Mouse (Mus musculus) skeletal muscle tissue, adult 2 months (tissue): Measurements from ENCODE around the gene Abhd12b.

Experiments
- DNase-seq: peaks from one replicate; pipeline ENCODE4 v3.0.0-alpha.2; 2012; ENCODE audit warnings: low read depth, low spot score

Abhd12b gene

DNA sequence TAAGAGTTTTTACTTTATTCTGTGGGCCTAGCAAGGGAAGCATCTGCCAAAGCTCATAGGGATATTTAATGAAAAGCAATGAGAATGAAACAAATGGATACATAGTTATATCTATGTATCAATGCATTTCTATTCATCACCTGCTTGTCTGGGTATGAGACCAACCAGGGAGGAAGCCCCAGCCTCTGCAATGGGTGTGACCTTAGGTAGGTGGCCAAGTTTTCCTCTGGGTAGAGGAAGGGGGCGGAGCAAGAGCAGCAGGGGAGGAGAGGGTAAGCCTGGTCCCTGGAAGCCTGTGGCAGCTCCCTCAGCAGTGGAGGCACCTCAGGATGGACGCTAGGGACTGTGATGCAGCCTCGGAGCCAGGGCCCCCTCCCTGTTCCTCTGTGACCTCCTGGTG, at the start of gene Abhd12b:
TSS of gene Abhd12b (plus strand) at position 301 of the 400 bp plus-strand sequence.
- no peak for DNase-seq

DNA sequence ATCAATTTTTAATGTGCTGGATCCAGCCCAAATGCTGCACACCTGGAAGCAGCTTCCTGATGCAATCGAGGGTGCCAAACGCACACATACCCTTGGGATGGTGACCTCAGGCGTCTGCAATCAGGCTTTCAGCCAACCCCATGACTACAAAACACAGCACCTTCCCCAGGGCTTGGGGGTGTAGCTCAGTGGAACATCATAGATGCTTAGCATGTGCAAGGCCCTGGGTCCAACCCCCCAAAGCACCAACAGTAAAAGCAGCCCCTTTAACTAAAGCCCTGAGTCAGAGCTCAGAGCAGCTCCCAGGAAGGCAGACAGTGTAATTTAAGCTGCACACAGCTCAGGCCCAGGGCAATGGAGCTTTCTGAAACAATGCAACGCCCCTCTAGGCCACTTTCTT, 49.7 kb upstream of the Abhd12b start:
- DNase-seq, result no peak

DNA sequence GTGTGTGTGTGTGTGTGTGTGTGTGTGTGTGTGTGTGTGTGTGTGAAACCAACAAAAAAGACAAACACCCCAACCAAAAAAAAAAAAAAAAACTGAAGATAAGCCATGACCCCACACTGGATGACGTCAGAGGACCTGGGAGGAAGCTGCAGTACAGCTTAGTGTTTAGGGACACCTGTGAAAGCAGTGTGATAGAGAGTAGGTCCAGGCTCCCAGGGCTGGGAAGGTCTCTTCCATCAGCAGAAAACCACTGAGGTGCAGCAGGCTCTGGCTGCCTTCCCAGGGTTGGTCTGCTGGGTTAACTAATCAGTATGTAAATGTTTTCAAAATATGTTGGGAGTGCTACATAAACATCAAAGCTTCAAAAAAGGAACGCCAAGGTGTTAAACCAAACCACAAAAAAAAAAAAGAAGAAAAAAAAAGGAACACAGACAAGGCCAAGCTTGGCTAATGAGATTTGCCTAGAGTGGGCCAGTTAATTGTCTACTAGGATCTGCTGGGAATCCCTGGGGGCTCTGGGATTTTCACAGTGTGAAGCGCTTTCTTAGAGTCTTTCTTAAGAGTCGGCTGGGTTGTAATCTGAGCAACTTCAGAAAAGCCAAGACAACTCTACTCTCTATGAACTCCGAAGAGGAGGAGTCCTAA, 49.0 kb upstream of the Abhd12b start:
- no peak for DNase-seq

DNA sequence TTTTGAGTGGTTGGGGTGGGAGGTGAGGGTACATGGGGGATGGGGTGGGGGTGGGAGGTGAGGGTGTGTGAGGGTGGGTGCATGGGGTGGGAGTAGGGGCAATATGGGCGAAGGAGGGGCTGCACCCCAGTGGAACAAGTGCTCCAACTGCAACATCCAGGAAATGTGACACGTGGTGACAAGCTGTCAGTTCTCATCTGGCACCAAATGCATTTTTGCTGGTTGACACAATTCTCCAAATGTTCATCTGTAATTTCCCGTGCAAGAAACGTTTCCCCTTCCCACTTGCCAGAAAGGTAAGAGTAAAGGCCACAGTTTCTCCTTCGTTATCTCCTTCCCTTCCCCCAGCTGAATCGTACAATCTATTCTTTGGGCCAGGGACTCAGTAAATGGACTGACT, 48.1 kb upstream of the Abhd12b start:
- no peak for DNase-seq

DNA sequence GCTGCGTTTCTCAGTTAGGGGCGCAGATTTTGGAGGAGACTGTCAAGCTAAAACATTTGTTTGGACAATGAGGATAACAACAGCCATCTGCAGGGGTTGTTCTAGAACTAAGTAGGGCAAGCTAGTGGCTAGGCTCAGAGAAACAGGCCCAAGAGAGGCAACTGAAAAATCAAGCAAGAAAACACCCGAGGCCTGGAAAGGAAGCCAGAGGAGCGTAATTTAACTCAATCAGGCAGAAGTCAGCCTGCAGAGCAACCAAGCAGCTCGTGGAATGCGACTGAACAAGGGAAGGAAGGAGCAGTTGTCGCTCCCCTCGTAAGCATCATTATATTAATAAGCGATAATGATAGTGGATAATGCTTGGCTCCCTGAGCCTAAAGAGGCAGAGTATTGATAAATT, 47.4 kb upstream of the Abhd12b start:
- no peak for DNase-seq

DNA sequence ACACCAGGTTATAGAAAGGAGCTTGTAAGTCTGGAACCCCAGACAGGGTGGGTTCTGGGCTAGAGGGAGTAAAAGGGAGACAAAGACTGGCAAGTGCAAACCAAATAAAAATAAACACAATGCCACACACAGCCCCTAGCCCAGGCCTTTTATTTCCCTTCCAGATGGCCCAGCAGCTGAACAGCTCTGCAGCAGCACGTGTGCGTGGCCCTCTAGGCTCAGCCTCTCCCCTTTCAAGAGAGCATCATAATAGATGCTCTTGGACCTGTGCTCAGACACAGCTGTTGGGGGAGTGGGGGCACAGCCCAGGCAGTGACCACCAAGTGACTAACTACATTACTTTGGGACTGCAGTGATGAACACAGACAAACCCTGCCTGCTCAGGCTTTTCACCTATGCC, 45.8 kb upstream of the Abhd12b start:
- no peak for DNase-seq

DNA sequence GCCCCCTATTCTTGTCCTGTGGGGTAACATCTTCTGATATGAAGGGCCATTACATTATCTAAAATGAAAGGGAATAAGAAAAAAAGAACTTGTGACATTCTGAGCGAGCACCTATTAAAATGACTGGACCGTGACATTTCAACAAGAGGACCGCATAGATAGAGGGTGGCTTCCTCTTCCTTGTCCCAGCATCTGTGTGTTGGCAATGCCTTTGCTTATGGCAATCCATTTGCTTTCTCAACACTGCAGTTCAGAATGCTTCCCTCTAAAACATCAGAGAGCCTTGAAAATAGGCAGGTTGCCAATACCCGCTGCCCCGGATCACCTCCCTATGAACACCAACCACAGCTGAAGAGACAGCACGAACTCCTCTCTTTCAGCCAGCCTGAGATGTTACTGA, 44.0 kb upstream of the Abhd12b start:
- no peak for DNase-seq

DNA sequence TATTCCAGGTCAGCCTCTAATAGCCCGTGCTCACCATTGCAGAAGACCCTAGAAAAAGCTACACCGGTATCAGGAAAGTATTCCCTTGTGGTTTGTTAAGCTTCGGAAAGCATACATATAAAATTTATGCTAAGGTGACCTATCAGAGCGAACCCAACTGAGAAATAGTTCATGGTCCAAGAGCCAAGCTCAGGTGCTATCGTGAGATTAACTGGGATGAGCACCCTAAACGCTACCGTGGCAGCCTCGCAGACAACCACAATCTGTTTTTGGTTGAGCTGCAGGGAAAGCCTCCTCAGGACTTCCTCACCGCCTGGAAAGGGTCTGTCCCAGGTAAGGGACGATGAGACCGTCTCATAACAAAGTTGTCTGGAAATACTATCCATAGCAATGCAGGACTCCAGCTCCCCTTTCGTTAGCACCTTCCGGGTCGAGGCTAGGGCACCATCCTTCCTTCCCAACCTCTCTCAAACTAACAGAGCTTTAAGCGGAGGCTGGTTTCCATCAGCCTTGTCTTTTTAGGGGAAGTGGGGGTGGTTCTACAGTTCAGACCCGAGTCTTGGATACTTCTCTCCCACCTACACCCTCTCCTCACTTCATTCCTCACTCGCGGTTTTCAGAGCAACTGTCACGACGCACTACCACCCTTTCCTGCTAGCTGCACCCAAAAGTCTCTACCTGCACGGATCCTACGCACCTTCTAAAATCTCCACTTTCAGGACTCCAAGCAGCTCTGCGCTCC, 43.4 kb upstream of the Abhd12b start:
- no peak for DNase-seq

DNA sequence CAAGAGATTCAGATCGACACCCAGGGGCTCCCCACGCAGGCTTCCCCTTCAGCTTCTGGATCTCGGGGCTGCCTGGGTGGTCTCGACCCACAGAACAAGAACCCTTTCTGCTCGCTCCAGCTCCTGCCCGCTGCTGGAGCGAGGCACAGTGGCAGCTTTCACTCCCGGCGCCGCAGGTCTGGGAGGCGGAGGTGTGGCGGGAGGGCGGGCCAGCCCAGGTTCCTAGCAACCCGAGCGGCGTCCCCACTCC, 42.9 kb upstream of the Abhd12b start:
- no peak for DNase-seq

DNA sequence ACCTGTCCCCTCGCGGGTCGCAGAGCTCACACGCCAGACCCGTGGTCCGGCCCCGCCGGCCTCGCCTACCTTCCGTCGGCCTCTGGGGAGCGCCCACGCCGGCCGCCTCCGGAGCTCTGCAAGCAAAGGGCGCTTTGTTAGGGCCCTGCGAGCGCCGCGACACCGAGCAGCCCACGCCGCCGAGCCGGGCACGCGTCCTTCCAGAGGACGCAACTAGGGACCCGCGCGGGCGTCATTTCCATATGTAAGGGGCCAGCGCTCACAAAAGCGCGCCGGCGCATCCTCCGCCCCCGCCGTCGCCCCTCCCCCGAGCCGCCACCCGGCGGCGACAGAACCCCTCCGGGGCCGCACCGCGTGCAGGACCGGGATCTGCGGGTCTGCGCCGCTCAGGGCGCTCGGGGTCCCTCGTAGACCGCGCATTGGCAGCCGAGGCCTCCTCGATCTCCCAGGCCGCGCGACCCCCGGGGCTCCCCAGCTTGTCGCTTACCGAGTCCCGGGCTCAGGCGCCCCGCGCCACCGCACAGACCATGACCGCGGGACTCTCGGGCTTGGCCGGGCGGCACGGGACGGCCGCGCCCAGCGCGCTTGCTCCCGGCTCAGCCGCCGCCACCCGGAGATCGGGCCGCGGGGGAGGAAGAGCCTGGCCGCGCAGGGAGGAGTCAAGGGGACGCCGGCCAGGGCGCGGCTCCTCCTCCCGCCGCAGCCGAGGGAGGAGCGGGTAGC, 42.4 kb upstream of the Abhd12b start:
- peak; percentile 48 for DNase-seq

DNA sequence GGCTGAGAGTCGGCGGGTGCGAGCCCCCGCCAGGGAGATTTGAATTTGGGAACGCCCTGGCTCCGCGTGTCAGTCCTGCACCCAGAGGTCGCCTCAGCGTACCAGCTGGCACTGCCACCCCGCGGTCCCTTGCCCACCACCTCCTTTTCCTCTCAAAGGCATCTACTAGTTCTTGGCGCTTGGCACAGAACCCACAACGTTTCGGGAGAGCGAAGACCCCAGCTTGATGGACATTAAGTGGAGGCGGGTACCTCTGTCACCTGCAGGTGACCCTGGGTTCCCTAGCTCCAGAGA, 41.9 kb upstream of the Abhd12b start:
- no peak for DNase-seq

DNA sequence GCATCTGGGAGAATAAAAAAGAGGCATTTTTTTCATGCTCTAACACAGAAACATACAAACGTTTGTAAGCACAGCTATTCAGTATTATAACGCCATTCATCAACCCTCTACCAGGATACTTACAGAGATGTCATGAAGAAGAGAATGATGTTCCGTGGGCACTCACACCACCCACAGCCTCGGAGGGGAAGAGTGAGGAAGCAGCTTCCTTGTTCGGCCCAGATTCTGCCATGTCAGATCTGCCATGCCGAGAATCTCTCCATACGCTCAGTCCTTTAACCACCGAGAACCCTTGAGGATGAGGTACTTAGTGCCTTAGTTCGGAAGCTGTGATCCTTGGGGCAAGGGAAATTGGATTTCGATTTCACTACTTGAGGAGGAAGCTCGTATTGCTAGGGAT, 40.6 kb upstream of the Abhd12b start, which contains the start of gene Nin:
TSS of gene Nin (minus strand) at position 367 of the 400 bp plus-strand sequence.
- DNase-seq, result no peak

DNA sequence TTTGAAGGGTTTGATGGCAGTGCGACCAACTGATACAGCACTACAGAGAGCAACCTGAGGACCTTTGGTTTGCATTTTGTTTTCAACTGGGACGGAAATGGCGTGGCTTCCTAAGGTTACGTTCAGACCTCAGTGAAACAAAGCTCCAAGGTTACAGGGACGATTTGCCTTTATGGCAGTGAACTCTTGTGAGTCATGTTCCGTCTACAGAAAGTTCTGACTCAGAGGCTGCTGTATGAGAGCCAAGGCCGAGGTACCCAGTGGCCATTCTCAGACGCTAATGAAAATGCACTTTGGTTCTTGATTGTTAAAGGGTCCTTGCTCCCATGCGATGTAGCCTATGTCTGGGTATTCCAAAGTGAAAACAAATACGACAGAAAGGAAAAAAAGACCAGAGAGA, 36.8 kb upstream of the Abhd12b start:
- DNase-seq, result no peak

DNA sequence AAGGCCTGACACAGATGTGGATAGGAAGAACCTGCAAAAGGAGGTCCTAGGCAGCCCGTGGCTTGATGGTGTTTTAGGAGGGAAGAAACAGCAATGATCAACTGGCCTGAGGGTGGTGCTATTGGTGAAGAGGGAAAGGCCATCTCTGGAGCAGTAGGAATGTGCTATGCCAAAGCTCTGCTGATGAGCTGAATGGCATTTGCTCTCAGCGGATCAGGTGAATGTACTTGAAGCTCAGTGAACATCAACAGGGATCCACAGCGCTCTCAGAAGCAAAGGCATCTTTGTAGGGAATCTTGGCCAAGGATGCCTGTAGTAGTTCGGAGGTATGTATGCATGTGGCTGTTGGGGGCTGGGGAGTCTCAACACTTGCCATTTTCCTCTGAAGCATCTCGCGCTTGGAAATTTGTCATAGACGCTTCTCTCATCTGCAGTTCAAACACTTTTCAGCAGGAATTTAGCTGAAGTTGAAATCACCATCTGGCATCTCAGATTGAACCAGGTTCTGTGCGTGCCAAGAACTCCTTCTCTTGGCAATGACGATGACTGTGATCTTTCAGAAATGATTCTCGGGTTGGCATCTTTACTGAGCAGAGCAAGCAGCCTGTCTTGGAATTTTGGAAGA, 35.1 kb upstream of the Abhd12b start:
- no peak for DNase-seq

DNA sequence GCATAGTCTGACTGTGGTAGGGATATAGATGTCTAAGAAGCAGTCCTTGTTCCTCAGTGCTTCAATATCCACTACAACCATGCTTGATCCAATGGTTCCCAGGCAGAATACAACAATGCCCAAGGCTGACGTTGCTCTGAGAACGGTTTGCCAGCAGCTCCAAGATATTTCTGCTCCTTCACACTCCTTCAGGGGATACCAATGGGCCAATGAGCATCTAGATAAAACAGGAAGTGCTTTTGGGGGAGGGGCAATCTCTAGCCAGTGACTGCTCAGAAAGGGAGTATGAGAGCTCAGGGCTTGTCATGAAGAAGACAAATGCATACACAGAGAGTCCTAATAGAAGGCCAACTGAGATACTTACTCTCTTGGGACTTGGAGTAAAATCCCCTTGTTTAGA, 34.4 kb upstream of the Abhd12b start:
- no peak for DNase-seq

DNA sequence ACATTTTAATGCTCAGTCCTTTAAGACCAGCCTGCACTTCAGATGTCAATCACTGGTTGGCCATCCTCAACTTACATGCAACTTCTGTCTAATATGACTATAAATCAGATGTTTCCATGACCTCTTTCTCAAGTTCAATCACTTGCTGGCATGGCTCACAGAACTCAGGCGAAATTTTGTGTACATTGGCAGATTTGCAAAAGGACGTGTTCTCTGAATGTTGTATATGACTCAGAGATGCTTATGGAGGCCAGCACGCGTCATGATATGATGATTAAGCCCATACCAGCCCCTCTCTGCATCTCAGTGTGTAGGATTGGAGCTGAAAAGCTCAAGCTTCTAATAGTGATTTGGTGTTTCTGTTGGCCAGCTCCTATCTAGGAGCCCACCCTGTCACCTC, 27.3 kb upstream of the Abhd12b start:
- no peak for DNase-seq

DNA sequence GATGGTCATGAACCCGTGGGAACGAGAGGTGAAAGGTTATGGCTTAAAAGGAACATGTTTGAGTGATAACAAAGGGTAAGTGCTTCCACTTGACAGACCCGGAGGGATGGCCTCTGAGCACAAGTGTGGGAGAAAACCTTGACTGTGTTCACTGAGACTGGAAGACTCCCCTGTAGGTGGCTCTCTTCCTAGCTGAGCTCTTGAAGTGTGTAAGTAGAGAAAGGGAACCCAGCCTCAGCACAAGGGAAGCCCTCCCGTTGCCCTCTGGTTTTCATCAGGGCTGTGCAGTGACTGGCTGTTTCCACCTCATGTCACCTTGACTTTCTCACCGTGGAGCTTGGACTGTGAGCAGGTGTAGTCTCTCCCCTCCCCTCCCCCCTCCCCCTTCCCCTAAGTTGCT, 24.8 kb upstream of the Abhd12b start:
- no peak for DNase-seq

DNA sequence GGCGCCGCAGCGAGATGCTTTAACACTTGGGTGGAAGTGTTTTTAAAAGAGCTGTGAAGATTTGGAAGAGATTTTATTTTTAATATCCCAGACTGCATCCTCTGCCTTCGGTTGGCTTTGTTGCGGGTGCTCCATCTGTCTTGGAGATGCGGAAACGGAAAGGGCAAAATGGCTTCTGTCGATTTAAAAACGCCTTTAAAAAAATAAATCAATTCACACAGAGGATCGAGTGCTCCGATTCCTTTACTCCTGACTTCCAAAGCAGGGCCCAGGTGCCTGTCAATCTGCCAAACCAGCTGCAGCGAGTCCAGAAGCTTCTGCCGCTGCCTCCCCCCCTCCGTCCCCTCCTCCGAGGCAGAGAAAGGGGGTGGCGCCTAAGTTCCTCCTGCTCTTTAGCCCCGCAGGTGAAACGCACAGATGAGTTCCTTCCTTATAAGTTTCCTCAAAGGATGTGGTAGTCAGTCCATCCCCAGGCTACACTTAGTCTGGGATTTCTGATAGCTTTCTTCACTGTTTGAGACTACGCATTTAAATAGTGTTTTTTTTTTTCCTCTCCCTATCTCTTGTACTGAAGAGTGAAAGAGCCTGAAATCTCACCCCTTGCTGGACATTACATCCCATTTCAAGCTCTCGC, 22.8 kb upstream of the Abhd12b start:
- DNase-seq, result no peak

DNA sequence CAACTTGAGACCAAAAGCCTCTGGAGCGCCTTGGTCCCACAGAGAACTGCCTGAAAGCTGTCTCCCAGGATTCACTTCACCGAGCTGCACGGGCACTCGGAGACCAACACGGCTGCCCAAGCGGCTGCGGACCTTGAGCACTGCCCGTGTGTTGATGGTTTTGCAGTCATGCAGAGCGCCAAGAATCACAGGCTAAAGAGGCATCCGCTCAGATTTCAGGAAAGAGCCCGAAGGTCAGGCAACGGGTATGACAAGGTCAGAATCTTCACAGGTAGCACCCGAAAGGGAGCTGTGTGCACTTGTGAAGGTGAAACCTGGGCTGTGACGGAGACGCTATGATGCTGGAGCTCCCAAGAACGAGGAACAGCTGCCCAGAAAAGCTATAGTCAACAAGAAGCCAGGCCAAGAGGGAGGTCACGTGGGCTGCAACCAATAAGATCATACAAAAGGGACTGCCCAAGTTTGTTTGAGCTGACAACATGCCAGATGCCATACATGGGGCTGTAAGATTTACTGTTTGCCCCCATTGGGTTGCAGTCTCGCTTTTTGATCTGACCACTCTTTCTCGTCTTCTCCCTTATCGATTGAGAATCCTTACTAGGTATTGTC, 19.2 kb upstream of the Abhd12b start:
- no peak for DNase-seq

DNA sequence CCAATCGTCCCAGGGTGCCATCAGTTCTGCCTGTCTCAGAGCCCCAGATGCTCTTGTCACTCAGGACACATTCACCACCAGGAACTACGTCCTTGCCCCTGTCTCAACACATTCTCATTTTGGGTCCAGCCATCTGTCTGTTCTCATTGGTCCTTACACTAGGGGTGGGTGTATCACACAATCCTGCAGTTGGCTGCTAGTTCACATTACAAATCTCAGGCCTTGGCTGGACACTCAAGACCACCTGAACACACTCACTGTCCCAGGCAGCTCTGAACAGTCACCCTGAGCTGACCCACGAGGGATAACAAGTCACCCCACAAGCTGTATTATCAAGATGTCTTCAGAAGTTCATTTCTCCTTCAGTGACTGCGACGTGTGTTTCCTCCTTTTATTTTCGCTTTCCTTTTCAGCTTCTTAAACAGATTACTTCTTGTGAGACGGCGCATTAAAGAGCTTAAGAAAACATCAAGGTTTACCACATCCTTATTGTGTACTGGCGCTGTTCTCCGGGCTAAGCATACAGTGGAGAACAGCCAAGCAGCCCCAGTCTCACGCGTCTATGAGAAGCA, 17.7 kb upstream of the Abhd12b start:
- DNase-seq, result no peak

DNA sequence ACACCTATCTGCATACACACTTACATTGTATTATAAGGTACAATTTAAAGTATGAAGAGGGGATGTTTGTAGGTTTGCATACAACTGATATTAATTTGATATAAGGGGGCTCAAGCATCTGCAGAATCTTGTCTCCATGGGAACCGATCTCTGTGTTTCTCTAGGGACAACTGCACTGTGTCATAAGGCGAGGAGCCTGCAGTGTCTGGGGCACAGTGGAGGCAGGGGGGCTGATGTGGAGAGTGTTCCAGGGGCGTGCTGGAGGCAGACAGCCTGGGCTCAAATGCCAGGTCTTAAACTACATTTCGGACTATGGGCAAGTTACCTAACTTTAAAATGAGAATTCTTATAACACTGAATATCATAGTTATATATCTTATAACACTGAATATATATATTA, 16.8 kb upstream of the Abhd12b start:
- DNase-seq, result no peak

DNA sequence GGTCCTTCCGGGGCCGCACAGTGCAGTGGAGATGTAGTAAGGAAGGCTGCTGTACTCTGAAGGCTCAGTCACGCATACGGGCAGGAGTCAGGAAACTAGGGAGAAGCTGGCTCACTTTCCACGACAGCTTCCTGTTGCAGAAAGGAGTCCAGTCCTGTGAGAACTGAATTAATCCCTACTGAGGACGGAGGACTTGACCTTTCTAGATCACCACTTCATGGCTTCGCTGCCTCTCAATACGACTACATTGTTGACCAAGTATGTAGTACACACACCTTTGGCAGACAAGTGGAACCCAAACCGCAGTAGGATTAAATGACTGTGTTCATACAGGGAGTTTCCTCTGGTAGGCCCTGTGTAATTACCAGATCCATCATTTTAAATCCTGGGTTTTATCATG, 16.3 kb upstream of the Abhd12b start:
- no peak for DNase-seq
